Mouse (Mus musculus): ENCODE measurements around the gene Tspan31.
"Not testable (repeated sequence)": the region's sequence is repeated elsewhere in the genome, so short reads cannot be mapped to it uniquely, and the experiment has no call there.

The Tspan31 gene

DNA sequence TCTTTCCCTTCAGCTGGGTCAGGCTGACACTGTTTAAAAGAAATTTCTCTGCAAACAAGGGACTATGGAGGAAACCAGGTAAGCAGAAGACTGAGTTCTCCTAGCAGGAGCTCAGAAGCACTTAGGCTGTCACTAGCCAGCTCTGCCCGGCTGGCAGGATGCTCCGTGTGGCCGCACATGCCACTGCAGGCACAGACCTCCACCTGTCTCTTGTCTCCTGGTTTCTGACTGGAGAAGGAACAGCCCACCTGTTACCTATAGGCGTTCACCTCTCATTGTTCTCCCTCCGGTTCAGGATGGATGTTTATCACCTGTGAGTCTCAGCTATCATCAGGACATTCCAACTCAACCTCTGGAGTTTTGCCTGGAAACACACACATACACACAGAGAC lies 13.8 kb upstream of the Tspan31 start:
- no peak for DNase-seq (ENCODE audit: extremely low spot score, low read depth, low spot score)

DNA sequence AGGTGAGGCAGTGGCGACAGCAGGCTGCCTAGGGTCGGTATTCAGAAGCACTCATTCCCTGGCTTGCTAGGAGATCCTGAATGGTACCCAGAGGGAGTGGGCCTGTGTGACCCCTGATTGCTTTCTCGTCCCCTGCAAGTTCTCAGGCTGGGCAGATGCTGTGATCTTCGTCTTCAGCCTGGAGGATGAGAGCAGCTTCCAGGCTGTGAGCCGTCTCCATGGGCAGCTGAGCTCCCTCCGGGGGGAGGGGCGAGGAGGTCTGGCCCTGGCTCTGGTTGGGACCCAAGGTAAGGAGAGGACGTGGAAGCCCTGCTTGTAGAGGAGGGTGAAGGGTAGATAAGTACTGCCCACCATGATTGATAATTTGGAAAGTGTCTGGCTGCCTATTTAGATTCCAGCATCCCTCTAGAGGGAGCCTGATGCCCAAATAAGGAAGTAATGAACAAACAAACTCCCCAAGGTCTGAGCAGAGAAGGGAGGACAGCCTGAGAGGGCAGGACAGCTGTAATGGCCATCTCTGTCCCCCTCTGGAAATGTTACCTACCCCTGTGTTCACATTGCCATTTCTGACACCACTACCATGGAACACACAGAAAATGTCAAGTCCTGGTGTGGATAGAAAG lies 13.3 kb upstream of the Tspan31 start:
- DNase-seq (ENCODE audit: extremely low spot score, low read depth, low spot score) = no peak

DNA sequence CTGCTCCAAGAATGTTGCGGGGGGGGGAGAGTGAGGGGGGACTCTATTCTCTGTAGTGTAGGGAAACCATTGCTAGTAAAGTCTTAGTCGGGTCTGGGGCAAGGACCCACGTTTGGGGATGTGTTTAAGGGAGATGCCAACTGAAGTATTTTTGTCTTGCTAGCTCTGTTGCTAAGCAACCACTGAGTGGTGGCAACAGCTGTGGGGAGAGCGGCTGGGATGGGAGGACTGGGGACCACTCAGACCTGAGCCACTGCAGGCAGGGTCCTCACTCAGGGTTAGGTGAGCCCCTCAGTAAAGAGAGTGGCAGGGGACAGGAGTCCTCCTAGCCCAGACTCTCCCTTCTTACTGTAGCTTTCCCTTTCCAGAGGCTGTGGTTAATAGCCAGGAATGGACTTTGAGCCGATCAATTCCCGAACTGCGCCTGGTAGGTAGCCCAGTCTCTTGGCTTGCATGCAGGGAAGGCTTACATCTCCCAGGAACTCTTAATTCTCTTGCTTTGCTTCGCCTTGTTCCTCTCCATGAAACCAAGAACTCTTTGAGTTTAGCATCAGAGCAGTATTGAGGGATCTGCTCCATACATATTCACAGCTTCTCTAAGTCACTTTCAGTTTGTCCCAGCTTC lies 12.0 kb upstream of the Tspan31 start:
- DNase-seq (ENCODE audit: extremely low spot score, low read depth, low spot score) = no peak

DNA sequence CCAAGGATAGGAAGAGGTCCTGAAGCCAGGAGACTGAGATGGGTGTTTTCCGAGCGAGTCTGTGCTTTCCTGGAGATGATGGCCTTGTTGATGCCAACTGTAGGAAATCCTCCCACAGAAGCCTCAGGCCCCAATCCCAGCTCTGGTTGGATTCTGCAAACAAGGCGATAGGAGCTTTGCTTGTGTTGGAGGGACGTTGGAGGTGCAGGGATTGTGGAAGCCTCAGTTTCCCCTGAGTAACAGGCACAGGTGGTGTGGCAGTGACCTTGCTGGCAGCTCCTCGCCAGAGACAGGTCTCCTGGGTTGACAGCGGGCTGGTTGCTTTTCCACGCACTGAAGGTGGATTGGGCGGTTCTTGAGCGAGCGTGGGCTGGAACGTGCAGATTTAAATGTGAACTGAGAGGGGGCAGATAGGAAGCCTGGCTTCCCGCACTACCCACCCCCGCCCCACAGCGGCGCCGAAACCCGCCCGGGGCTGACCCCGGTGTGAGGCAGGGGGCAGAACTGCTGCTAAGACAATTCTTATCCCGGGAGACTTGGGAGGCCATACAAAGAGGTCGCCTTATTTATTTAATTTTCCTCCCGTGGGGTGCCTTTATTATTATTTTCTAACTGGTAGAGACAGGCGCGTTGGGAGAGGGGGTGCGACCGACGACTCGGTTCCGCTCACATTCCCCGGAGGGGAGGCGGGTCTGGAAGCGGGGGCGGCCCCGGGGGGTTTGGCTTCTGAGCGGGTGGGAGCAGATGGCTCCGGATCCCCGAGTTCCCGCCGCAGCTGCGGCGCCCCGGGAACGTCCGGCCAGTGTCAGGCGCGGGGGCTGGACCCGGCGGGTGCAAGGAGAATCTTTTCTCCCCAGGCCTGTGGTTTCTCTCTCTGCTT lies 11.1 kb upstream of the Tspan31 start:
- DNase-seq (ENCODE audit: extremely low spot score, low read depth, low spot score) = no peak

DNA sequence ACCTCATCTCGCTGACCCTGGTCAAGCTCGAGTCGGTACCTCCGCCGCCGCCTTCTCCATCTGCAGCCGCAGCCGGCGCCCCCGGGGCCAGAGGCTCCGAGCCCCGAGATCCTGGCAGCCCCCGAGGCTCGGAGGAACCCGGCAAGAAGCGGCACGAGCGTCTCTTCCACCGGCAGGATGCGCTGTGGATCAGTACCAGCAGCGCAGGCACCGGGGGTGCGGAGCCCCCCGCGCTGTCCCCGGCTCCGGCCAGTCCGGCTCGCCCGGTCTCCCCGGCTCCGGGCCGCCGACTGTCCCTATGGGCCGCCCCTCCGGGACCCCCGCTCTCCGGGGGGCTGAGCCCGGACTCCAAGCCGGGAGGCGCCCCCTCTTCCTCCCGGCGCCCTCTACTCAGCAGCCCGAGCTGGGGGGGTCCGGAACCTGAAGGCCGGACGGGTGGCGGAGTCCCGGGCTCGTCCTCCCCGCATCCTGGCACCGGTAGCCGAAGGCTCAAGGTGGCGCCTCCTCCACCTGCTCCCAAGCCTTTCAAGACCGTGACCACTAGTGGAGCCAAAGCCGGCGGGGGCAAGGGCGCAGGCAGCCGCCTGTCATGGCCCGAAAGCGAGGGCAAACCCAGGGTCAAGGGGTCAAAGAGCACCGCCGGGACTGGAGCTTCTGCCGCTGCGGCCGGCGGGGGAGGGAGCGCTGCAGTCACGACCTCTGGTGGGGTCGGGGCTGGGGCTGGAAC lies 9.8 kb upstream of the Tspan31 start:
- DNase-seq (ENCODE audit: extremely low spot score, low read depth, low spot score) = no peak

DNA sequence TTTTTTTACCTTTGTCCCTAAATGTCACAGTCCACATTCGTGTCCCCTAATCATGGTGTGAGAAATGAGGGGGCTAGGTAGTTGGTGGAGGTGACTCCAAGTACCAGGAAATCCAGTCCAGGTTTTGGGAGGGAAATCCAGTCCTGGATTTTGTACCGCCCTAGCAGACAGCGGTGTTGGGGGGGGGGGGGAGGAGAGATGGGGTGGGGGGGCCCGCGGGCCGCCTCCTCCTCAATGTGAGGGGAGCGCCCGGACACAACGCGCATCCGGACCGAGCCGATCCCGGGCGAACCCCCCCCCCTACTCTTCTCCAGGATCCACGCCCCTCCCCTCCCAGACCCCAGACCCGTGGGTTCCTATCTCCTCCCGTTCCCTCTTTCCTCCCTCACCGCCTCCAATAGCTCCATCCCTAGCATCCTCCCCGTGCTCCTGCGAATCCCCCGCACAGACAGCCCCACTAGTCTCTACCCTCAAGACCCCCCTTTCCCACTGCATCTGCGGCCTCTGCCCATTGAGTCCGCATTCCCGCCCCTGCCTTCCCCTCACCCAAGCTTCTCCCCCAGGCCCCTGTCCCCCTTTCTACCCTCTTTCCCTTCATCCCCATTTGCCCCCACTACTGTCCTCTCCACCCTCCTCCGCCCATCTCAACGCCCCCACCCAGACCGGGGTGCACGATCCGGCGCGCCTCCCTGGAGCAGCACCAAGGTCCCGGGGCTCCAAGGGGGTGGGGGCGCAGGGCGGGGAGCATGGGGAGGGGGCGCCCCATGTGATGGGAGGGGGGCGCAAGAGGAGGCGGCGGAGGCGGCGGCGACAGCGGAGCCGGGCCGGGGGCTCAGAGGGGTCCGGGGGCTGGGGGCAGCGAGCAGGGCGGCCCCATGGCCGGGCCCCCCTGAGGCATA lies 8.9 kb upstream of the Tspan31 start:
- no peak for DNase-seq (ENCODE audit: extremely low spot score, low read depth, low spot score)

DNA sequence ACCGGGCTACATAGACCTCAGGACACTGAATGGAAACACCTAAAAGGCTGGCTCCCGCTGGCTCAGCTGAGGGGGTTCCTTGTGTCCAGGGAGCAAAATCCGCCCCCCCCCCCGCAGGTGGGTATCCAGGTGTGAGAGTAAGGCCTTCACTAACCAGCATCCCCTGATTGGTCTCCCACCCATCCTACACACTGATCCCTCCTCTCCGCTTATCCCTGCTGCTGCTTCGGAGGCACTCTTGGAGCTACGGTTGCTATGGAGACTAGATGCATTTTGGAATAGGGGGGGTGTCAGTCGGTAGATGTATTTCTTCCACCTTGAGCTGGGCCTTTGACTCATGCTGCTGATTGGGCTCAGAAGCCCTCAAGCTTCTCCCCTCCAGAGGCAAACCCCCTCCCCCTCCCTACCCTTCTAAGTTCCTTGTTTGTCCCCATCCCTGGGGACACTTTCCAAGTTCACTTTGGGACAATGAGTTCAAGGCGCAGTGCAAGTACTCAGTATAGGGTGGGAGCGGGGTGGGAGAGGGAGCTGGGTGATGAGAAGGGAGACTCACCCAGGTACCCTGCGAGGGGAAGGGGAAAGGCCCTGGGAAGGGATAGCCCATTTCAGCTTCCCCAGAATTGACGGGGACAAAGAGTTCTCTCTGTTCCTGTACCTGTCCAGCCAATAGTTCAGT lies 8.1 kb upstream of the Tspan31 start:
- no peak for DNase-seq (ENCODE audit: extremely low spot score, low read depth, low spot score)

DNA sequence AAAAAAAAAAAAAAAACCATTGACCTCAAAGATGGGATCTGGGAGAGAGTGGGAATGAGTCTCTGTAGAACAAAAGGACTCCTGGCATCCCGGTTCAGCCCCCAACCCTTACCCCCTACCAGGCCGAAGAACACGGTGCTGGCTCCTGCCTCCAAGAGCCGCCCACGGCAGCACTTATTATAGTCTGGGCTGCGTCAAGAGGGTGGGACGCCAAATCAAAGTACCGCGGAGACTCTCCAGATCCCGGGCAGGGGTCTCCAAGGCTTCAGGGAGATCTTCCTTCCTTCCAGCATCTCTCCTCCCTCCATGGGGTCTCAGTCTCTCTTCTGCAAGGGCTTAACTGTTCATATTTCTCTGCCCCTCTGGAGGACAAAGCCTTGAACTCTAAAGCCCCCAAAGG lies 7.5 kb upstream of the Tspan31 start:
- no peak for DNase-seq (ENCODE audit: extremely low spot score, low read depth, low spot score)

DNA sequence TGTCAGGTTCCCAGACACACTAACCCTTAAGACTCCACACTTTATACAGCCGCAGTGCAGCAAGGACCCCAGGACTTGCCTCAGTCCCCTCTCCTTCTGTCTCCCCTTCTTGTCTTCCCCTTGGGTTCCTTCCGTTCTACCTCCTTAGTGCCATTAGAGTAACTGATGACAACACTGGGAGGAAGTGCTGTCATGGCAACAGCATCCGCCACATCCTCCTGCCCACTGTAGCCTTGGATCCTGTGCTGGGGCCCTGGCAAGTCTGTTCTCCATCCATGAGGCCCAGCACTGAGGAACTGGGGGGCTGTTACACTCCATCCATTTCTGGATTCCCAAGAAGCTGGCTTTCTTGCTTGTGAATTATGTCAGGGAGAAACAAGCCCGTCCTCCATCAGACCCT lies 6.0 kb upstream of the Tspan31 start:
- no peak for DNase-seq (ENCODE audit: extremely low spot score, low read depth, low spot score)

DNA sequence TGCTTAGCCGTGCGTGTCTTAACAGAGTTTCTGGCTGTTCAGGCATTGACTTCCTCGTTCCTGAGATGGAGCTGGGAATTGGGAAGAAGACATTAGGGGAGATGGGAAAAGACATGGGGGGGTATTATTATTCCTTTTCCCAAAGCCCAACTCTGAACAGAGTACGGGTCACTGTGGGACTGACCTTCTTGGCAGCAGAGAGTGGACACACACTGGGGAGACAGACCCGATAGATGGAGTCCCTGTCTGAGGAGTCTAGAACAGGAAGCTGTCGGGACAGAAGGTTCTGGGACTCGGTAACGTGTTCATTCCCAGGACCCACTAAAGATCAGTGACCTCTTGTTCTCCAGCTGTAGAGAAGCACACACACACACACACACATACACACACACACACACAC lies 5.6 kb upstream of the Tspan31 start:
- DNase-seq (ENCODE audit: extremely low spot score, low read depth, low spot score) = no peak

DNA sequence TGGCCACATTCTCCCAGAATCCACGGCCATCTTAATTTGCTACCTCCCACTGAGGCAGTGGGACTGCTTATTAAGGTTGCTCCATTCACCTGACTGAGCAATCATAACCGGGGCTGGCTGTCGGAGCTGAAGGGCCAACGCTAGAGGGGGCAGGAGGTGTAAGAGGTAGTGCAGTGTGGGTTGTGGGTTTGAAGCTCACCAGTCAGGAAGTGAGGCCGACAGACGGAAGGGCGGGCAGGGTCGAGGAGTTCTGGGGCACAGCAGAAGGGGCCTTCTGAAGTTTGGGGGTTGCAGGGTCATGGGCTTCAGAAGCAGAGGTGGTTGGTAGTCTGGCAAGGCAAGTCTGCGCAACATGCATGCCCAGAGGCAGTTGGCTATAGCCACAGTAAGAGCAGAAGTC lies 5.0 kb upstream of the Tspan31 start, which contains the start of gene Agap2:
Agap2 (plus strand) TSS at position 205 of the 400 bp plus-strand sequence.
- DNase-seq (ENCODE audit: extremely low spot score, low read depth, low spot score) = no peak

DNA sequence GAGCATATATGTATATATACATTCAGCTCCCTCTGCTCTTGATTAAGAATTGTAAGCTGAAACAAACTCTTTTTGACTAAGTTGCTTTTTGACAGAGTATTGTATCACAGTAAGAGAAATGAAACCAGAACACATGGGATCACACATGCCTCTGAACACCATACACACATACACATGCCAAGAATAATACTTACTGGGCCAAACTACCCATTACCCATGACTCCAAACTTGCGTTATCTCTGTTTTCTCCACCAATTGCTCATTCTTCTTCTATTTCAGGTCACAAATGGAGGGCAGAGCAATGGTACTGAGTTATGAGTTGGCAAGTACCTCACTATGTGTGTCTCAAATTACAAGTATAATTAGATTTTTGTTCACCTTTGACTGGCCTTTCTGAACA lies 3.9 kb upstream of the Tspan31 start:
- DNase-seq (ENCODE audit: extremely low spot score, low read depth, low spot score) = no peak

DNA sequence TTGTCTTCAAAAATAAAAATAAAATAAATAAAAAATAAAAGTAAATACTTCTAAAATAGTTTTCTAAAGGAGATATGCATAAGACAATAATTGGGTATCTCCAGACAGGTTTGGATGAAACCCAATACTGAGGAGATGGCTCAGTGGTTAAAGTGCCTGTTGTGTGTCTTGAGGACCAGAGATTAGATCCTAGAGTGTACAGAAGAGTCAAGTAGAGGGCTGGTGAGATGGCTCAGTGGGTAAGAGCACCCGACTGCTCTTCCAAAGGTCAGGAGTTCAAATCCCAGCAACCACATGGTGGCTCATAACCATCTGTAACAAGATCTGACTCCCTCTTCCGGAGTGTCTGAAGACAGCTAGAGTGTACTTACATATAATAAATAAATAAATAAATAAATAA lies 2.9 kb upstream of the Tspan31 start:
- DNase-seq (ENCODE audit: extremely low spot score, low read depth, low spot score) = not testable (repeated sequence)

DNA sequence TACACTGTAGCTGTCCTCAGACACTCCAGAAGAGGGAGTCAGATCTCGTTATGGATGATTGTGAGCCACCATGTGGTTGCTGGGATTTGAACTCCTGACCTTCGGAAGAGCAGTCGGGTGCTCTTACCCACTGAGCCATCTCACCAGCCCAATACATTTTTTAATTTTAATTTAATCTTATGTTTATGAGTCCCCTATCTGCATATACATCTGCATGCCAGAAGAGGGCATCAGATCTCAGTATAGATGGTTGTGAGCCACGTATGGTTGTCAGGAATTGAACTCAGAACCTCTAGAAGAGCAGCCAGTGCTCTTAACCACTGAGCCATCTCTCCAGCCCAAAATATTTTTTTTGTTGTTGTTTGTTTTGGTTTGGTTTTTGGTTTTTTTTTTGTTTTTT lies 2.2 kb upstream of the Tspan31 start:
- not testable (repeated sequence) for DNase-seq (ENCODE audit: extremely low spot score, low read depth, low spot score)

DNA sequence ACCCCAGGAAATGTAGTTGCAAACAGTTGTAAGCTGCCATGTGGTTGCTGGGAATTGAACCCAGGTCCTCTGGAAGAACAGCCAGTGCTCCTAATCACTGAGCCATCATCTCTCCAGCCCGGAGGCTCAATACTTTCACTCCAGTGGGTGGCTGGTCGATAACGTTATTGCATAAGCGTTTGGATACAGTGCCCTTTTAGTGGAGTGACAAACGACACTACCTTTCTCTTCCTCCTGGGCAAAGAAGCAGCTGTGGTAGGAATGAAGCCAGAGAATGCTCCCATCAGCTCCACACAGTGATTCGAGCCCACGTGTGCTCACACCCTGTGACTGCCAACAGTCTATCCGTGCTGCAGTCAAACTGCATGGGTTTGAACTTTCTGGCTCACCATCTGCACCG lies 1.1 kb upstream of the Tspan31 start:
- no peak for DNase-seq (ENCODE audit: extremely low spot score, low read depth, low spot score)

DNA sequence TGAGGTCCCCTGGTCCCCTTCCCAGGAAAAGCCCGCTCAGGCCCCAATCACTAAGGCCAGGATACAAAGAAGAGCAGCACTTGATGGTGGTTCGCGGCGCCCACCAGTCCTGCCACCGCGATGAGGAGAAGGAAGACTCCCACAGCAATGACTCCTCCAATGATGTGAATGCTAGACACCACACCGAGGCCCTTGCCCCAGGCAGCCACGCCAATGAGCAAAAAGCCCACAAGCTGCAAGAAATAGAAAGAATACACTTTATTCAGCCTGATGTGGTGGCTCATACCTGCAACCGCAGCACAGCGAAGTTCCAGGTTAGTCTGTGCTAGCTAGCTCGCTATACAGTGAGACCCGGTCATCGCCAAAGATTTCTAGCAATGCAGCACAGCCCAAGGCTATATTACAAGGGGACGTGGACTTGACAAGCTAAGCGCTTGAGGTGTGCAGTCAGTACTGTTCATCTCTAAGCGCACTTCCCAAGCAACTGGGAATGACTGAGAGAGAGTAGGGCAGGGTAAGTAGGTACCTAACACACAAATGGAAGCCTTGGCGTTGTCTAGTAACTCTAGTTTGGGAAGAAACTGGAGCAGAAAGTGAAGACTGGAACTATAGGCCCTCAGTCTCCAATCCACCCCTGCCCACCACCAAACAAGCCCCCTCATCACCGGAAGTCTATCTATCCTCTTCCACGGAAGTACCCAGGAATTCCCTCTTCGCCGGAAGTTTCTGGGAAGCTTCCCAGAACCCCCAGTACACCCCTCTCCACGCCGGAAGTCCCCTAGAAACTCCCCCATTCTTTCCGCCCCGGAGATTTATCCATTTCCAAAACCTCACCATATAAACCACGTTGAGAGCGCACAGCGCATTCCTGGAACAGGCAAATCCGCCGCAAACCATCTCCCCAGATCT lies 529 bp downstream of the Tspan31 start:
- DNase-seq (ENCODE audit: extremely low spot score, low read depth, low spot score) = no peak

DNA sequence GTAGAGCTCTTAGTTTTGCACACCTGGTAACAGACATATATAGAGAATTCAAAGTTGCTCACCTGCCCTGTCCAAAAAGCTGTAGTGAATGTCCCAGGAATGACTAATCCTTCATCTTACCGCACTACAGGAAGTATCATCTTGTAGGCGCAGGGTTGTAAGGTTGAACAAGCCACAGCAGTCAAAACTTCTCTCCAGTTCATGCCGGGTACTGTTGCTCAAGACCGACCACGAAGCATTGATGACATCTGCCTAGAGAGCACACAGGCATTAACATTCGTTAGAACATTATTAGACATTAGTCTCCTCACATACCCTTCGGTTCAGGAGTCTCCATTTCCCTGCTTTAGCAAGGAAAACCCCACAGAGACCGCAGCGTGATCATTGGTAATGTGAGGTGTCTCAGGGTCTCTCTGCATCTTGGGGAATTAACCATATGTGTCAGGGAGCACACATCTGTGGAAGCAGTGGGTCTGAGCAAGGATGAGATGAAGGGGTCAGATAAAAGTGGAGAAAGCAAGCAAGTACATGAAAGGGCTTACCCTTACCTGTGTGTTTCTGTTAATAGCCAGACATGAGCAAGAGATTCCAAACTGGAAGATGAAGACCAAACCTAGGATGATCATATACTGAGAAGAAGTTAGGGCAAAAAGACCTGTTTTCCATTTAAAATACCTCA lies 1.6 kb downstream of the Tspan31 start:
- no peak for DNase-seq (ENCODE audit: extremely low spot score, low read depth, low spot score)

DNA sequence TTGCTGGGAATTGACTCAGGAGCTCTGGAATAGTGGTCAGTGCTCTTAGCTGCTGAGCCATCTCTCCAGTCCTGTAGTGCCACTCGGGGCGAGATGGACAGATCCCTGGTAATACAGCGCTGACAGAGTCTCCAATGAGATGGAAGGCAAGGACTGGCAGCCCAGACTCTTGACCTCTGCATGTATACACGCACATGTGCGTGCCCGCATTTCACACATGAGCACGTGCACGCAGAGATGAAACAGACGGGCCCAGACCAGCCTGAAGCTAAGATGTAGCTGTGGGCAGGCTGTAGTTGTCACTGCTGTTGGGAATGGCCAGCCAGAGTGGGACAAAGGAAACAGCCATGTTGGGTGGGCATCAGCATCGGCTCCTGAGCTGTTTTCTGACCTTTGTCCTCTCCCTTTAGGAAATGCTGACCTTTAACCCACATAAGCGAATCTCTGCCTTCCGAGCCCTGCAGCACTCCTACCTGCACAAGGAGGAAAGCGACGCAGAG lies 3.5 kb downstream of the Tspan31 start:
- no peak for DNase-seq (ENCODE audit: extremely low spot score, low read depth, low spot score)
